Mouse (Mus musculus) myocyte (in vitro differentiated cells): Measurements from ENCODE around the gene Gzmd. TPM values are rescaled to one million over a fixed set of nuclear protein-coding genes. Genes with fewer than 3 reads are reported as not detected.
A peak's percentile ranks its signal among the peaks of the same experiment; 100 is the strongest.

Experiments used
- H3K27me3 ChIP-seq: one replicate; pipeline ENCODE4 v1.6.1; 2011; ENCODE audit not compliant: control insufficient read depth, insufficient read depth, insufficient read length
- H3K36me3 ChIP-seq: one replicate; pipeline ENCODE4 v1.6.1; 2011; ENCODE audit not compliant: control insufficient read depth, insufficient read depth
- H3K4me2 ChIP-seq: one replicate; pipeline ENCODE4 v1.6.1; 2011; ENCODE audit warnings: low read depth, control low read depth
- H3K4me3 ChIP-seq: one replicate; pipeline ENCODE4 v1.5.1; 2011; ENCODE audit warnings: mild to moderate bottlenecking, control low read depth, moderate library complexity
- H3K79me2 ChIP-seq: one replicate; pipeline ENCODE4 v1.6.1; 2011; ENCODE audit not compliant: control insufficient read depth, insufficient read depth
- H3ac ChIP-seq: one replicate; pipeline ENCODE4 v1.6.1; 2011; ENCODE audit not compliant: control insufficient read depth, insufficient read length
- CEBPB ChIP-seq: IDR thresholded peaks from 2 replicates; pipeline ENCODE4 v1.6.1; 2011; ENCODE audit warnings: mild to moderate bottlenecking, moderate library complexity; ENCODE audit not compliant: poor library complexity, insufficient read depth, severe bottlenecking
- E2F4 ChIP-seq: IDR thresholded peaks from one replicate; pipeline ENCODE4 v1.6.1; 2011; ENCODE audit warnings: mild to moderate bottlenecking, control low read depth, moderate library complexity; ENCODE audit not compliant: insufficient read depth
- MAX ChIP-seq: IDR thresholded peaks from one replicate; pipeline ENCODE4 v1.6.1; 2011; ENCODE audit warnings: low read depth, mild to moderate bottlenecking, control low read depth
- MYOD1 ChIP-seq, 3 experiments: IDR thresholded peaks; one replicate each; pipeline ENCODE4 v1.6.1; 2011; ENCODE audit warnings: control low read depth in 2 of 3, low read depth in 2 of 3, mild to moderate bottlenecking in 2 of 3, moderate library complexity in 1 of 3; ENCODE audit not compliant: insufficient read length in 2 of 3, control insufficient read depth in 1 of 3
- MYOG ChIP-seq, 3 experiments: IDR thresholded peaks; one replicate each; pipeline ENCODE4 v1.6.1; 2011; ENCODE audit warnings: control low read depth in 2 of 3, low read depth in 2 of 3, mild to moderate bottlenecking in 2 of 3; ENCODE audit not compliant: insufficient read length in 2 of 3, control insufficient read depth in 1 of 3, insufficient read depth in 1 of 3
- POLR2A ChIP-seq: IDR thresholded peaks from one replicate; pipeline ENCODE4 v1.6.1; 2011; ENCODE audit warnings: low read depth, mild to moderate bottlenecking, control low read depth, moderate library complexity; ENCODE audit not compliant: insufficient read length
- POLR2AphosphoS2 ChIP-seq: IDR thresholded peaks from one replicate; pipeline ENCODE4 v1.6.1; 2011; ENCODE audit warnings: low read depth, control low read depth; ENCODE audit not compliant: insufficient read length
- REST ChIP-seq: IDR thresholded peaks from one replicate; pipeline ENCODE4 v1.6.1; 2011; ENCODE audit warnings: mild to moderate bottlenecking, control low read depth, moderate library complexity; ENCODE audit not compliant: insufficient read depth, insufficient read length
- SRF ChIP-seq: IDR thresholded peaks from one replicate; pipeline ENCODE4 v1.6.1; 2011; ENCODE audit warnings: low read depth; ENCODE audit not compliant: control insufficient read depth, insufficient read length
- TCF12 ChIP-seq: IDR thresholded peaks from one replicate; pipeline ENCODE4 v1.6.1; 2011; ENCODE audit warnings: mild to moderate bottlenecking, control low read depth; ENCODE audit not compliant: poor library complexity, insufficient read depth, severe bottlenecking
- TCF3 ChIP-seq: IDR thresholded peaks from one replicate; pipeline ENCODE4 v1.6.1; 2011; ENCODE audit warnings: low read depth, control low read depth; ENCODE audit not compliant: insufficient read length
- USF1 ChIP-seq: IDR thresholded peaks from one replicate; pipeline ENCODE4 v1.6.1; 2011; ENCODE audit warnings: low read depth, mild to moderate bottlenecking, control low read depth, moderate library complexity
- polyA plus RNA-seq: library from polyadenylated mRNA; unstranded; fragments of >200 nt; fragmentation: generic; extraction: Trizol; gene quantifications from one replicate; pipeline ENCODE4 v1.2.1, GENCODE M21; 2012; ENCODE audit warnings: missing spikeins

The Gzmd gene
- polyA plus RNA-seq, 1 experiment: 0.05 TPM

GRCm38 (mm10) chr14:56086711-56087110, 45.7 kb downstream of the Gzmd start:
- Histone ChIP-seq H3K27me3 (no peaks in the 10 kb centered on the region), H3K4me3 (no peak overlapping the region), H3ac (no peak overlapping the region), H3K4me2 (no peak overlapping the region), H3K36me3 (no peaks in the 10 kb centered on the region), H3K79me2 (no peaks in the 10 kb centered on the region)
- TF ChIP-seq TCF3 (no peak), REST (no peak), E2F4 (no peak), USF1 (no peak), POLR2AphosphoS2 (no peak), MYOG (IDR thresholded peaks at IDR 0.05; ENCODE audit: control insufficient read depth in 1 of 3, insufficient read depth in 1 of 3, insufficient read length in 2 of 3, low read depth in 2 of 3) (no peak), POLR2A (no peak)

GRCm38 (mm10) chr14:56085167-56085566, 47.2 kb downstream of the Gzmd start, which contains the start of gene Mcpt8:
Gene Mcpt8 (minus strand): TSS chr14:56085273.
- no peaks in the 10 kb centered on the region for H3K36me3 ChIP-seq
- no peak within 1 kb of the TSS for H3ac ChIP-seq
- H3K4me3 ChIP-seq: no peak within 1 kb of the TSS
- no peak within 1 kb of the TSS for H3K4me2 ChIP-seq
- TF ChIP-seq CEBPB: 0 out of 2 replicates have a peak, but pooled peaks have one; percentile 45
- no peak for TF ChIP-seq MYOD1 (IDR thresholded peaks at IDR 0.05; ENCODE audit: control insufficient read depth in 1 of 3, insufficient read length in 2 of 3, low read depth in 2 of 3)
- no peaks in the 10 kb centered on the region for H3K27me3 ChIP-seq
- no peaks in the 10 kb centered on the region for H3K79me2 ChIP-seq

GRCm38 (mm10) chr14:56082016-56082415, 50.4 kb downstream of the Gzmd start:
- TF ChIP-seq MAX (no peak), POLR2A (no peak), POLR2AphosphoS2 (no peak), CEBPB (no peak), E2F4 (no peak), TCF12 (no peak), TCF3 (no peak), MYOD1 (IDR thresholded peaks at IDR 0.05; ENCODE audit: control insufficient read depth in 1 of 3, insufficient read length in 2 of 3, low read depth in 2 of 3) (no peak), MYOG (IDR thresholded peaks at IDR 0.05; ENCODE audit: control insufficient read depth in 1 of 3, insufficient read depth in 1 of 3, insufficient read length in 2 of 3, low read depth in 2 of 3) (no peak), REST (no peak), USF1 (no peak), SRF (no peak)
- no peaks in the 10 kb centered on the region for H3K27me3 ChIP-seq
- no peak overlapping the region for H3K4me3 ChIP-seq
- H3K4me2 ChIP-seq: no peak overlapping the region
- H3K79me2 ChIP-seq: no peaks in the 10 kb centered on the region
- no peak overlapping the region for H3ac ChIP-seq
- no peaks in the 10 kb centered on the region for H3K36me3 ChIP-seq

Other genes starting within 250 kb of the Gzmd start
- gene Cbln3, start 248.2 kb downstream of the Gzmd start, polyA plus RNA-seq: 0.28 TPM
- 10.0 TPM for gene Khnyn, start 247.7 kb downstream of the Gzmd start, polyA plus RNA-seq
- gene Sdr39u1, start 232.3 kb downstream of the Gzmd start, polyA plus RNA-seq: 2.4 TPM
- 3.0 TPM for gene Cma1, start 187.9 kb downstream of the Gzmd start, polyA plus RNA-seq
- 0.05 TPM for gene Cma2, start 181.6 kb downstream of the Gzmd start, polyA plus RNA-seq
- 0.44 TPM for gene Mcpt1, start 114.6 kb downstream of the Gzmd start, polyA plus RNA-seq
- gene Mcpt9, start 102.1 kb downstream of the Gzmd start, polyA plus RNA-seq: not detected
- gene Mcpt2, start 90.6 kb downstream of the Gzmd start, polyA plus RNA-seq: not detected
- gene Mcpt4, start 70.3 kb downstream of the Gzmd start, polyA plus RNA-seq: 0.14 TPM
- gene Mcpt8, start 47.3 kb downstream of the Gzmd start, polyA plus RNA-seq: 10.7 TPM
- 0.54 TPM for gene Ctsg, start 30.0 kb downstream of the Gzmd start, polyA plus RNA-seq
- 0.55 TPM for gene Gzme, start 12.0 kb downstream of the Gzmd start, polyA plus RNA-seq
- not detected for gene Gzmg, start 27.0 kb upstream of the Gzmd start, polyA plus RNA-seq
- 0.07 TPM for gene Gzmn, start 42.0 kb upstream of the Gzmd start, polyA plus RNA-seq
- not detected for gene Gzmf, start 78.8 kb upstream of the Gzmd start, polyA plus RNA-seq
- not detected for gene Gzmc, start 102.0 kb upstream of the Gzmd start, polyA plus RNA-seq
- gene Gzmb, start 129.7 kb upstream of the Gzmd start, polyA plus RNA-seq: not detected
- not detected for gene Atp12a, start 232.5 kb upstream of the Gzmd start, polyA plus RNA-seq